Mouse (Mus musculus) CH12.LX (cell line): ENCODE data around the gene Popdc2. TPM values are rescaled to one million over a fixed set of nuclear protein-coding genes. Genes with fewer than 3 reads are reported as not detected.

ENCODE experiments used
- DNase-seq: peaks from one replicate; pipeline ENCODE4 v3.0.0-alpha.2; 2013; ENCODE audit errors: extremely low read depth
- H3K27ac ChIP-seq: 2 replicates; pipeline ENCODE4 v1.5.1; 2012; ENCODE audit warnings: low read depth, mild to moderate bottlenecking, control low read depth, moderate library complexity; ENCODE audit not compliant: insufficient read depth
- H3K27me3 ChIP-seq: replicated peaks from 2 replicates; pipeline ENCODE3; 2012; ENCODE audit warnings: inconsistent platforms
- H3K36me3 ChIP-seq, 2 experiments: replicated peaks in 1 of 2; 2 replicates each; pipeline versions ENCODE3 to v1.6.1; 2012; ENCODE audit warnings: inconsistent platforms in 1 of 2, low read length in 1 of 2, mild to moderate bottlenecking in 1 of 2, mixed read lengths in 1 of 2, moderate library complexity in 1 of 2; ENCODE audit not compliant: control insufficient read depth in 1 of 2, insufficient read depth in 1 of 2
- H3K4me1 ChIP-seq, 2 experiments: 2 replicates each; pipeline ENCODE4 v1.6.1; 2012; ENCODE audit warnings: inconsistent platforms in 1 of 2, moderate library complexity in 1 of 2; ENCODE audit not compliant: insufficient read depth in 2 of 2, control insufficient read depth in 1 of 2
- H3K4me2 ChIP-seq: 2 replicates; pipeline ENCODE4 v1.6.1; 2012; ENCODE audit warnings: low read depth, mild to moderate bottlenecking, control low read depth; ENCODE audit not compliant: poor library complexity, insufficient read depth, severe bottlenecking
- H3K4me3 ChIP-seq, 3 experiments: fragments of 150-350 bp in 1 of 3; sonication (generic) in 1 of 3; replicated peaks in 1 of 3; 2 replicates each; pipeline versions ENCODE3 to v1.5.1; 2011 to 2012; ENCODE audit warnings: low read depth in 2 of 3, low read length in 2 of 3, mild to moderate bottlenecking in 2 of 3, moderate library complexity in 2 of 3, control low read depth in 1 of 3, improper control_type of control experiment in 1 of 3, inconsistent platforms in 1 of 3, mixed read lengths in 1 of 3; ENCODE audit not compliant: poor library complexity in 1 of 3
- H3K79me2 ChIP-seq: replicated peaks from 2 replicates; pipeline ENCODE4 v1.6.1; 2012; ENCODE audit warnings: mild to moderate bottlenecking, moderate library complexity; ENCODE audit not compliant: control insufficient read depth, poor library complexity, insufficient read depth, severe bottlenecking; ENCODE audit errors: extremely low read depth
- H3K9ac ChIP-seq: 2 replicates; pipeline ENCODE4 v1.6.1; 2012; ENCODE audit warnings: low read depth, mild to moderate bottlenecking, control low read depth, moderate library complexity; ENCODE audit not compliant: insufficient read depth
- H3K9me3 ChIP-seq: replicated peaks from 2 replicates; pipeline ENCODE3; 2012; ENCODE audit warnings: low read length, inconsistent platforms, mixed read lengths
- BHLHE40 ChIP-seq: IDR thresholded peaks from 2 replicates; pipeline ENCODE4 v1.6.1; 2011; ENCODE audit warnings: mild to moderate bottlenecking, low read depth, low read length, improper control_type of control experiment
- CHD1 ChIP-seq: IDR thresholded peaks from 2 replicates; pipeline ENCODE4 v1.6.1; 2012; ENCODE audit warnings: low read depth, low read length, improper control_type of control experiment, inconsistent platforms
- CHD2 ChIP-seq: IDR thresholded peaks from 2 replicates; pipeline ENCODE4 v1.6.1; 2011; ENCODE audit warnings: low read length, improper control_type of control experiment
- CTCF ChIP-seq, 2 experiments: IDR thresholded peaks in 1 of 2; conservative IDR thresholded peaks in 1 of 2; 2 replicates each; pipeline ENCODE4 v1.5.1; 2011 to 2012; ENCODE audit warnings: low read depth in 2 of 2, low read length in 2 of 2, improper control_type of control experiment in 1 of 2, inconsistent platforms in 1 of 2, mild to moderate bottlenecking in 1 of 2, moderate library complexity in 1 of 2
- E2F4 ChIP-seq: IDR thresholded peaks from 2 replicates; pipeline ENCODE4 v1.6.1; 2011; ENCODE audit warnings: low read depth, low read length, improper control_type of control experiment; ENCODE audit not compliant: insufficient replicate concordance
- ELF1 ChIP-seq: IDR thresholded peaks from 2 replicates; pipeline ENCODE4 v1.6.1; 2014; ENCODE audit warnings: low read depth, mild to moderate bottlenecking, inconsistent platforms, low read length, improper control_type of control experiment
- EP300 ChIP-seq: IDR thresholded peaks from 2 replicates; pipeline ENCODE4 v1.6.1; 2011; ENCODE audit warnings: low read length, improper control_type of control experiment
- ETS1 ChIP-seq: conservative IDR thresholded peaks from 2 replicates; pipeline ENCODE4 v1.6.1; 2012; ENCODE audit warnings: low read depth, mild to moderate bottlenecking, inconsistent platforms, low read length, improper control_type of control experiment, moderate library complexity
- GABPA ChIP-seq: IDR thresholded peaks from 2 replicates; pipeline ENCODE4 v1.6.1; 2012; ENCODE audit warnings: low read depth, low read length, improper control_type of control experiment, inconsistent platforms; ENCODE audit not compliant: insufficient replicate concordance
- HCFC1 ChIP-seq: IDR thresholded peaks from 2 replicates; pipeline ENCODE4 v1.6.1; 2012; ENCODE audit warnings: low read depth, mild to moderate bottlenecking, inconsistent platforms, low read length, improper control_type of control experiment
- IRF4 ChIP-seq: IDR thresholded peaks from 2 replicates; pipeline ENCODE4 v1.6.1; 2014; ENCODE audit warnings: low read depth, mild to moderate bottlenecking, inconsistent platforms, low read length, improper control_type of control experiment
- JUN ChIP-seq: IDR thresholded peaks from 2 replicates; pipeline ENCODE4 v1.6.1; 2011; ENCODE audit warnings: low read depth, mild to moderate bottlenecking, low read length, improper control_type of control experiment, moderate library complexity; ENCODE audit not compliant: insufficient read depth
- JUND ChIP-seq: conservative IDR thresholded peaks from 2 replicates; pipeline ENCODE4 v1.6.1; 2011; ENCODE audit warnings: low read depth, low read length, improper control_type of control experiment
- KAT2A ChIP-seq: IDR thresholded peaks from 2 replicates; pipeline ENCODE4 v1.6.1; 2012; ENCODE audit warnings: low read length, improper control_type of control experiment, inconsistent platforms; ENCODE audit not compliant: insufficient replicate concordance
- MAFK ChIP-seq: IDR thresholded peaks from 2 replicates; pipeline ENCODE4 v1.6.1; 2011; ENCODE audit warnings: low read length, improper control_type of control experiment; ENCODE audit not compliant: insufficient replicate concordance
- MAX ChIP-seq: IDR thresholded peaks from 2 replicates; pipeline ENCODE4 v1.6.1; 2011; ENCODE audit warnings: low read length, improper control_type of control experiment
- MAZ ChIP-seq: IDR thresholded peaks from 2 replicates; pipeline ENCODE4 v1.6.1; 2012; ENCODE audit warnings: low read depth, mild to moderate bottlenecking, inconsistent platforms, low read length, improper control_type of control experiment, moderate library complexity
- MEF2A ChIP-seq: IDR thresholded peaks from 2 replicates; pipeline ENCODE4 v1.6.1; 2014; ENCODE audit warnings: low read depth, mild to moderate bottlenecking, inconsistent platforms, low read length, improper control_type of control experiment, borderline replicate concordance
- MXI1 ChIP-seq: IDR thresholded peaks from 2 replicates; pipeline ENCODE4 v1.6.1; 2011; ENCODE audit warnings: mild to moderate bottlenecking, low read depth, low read length, improper control_type of control experiment
- MYC ChIP-seq: IDR thresholded peaks from 2 replicates; pipeline ENCODE4 v1.6.1; 2011; ENCODE audit warnings: low read depth, mild to moderate bottlenecking, improper control_type of control experiment, low read length
- NELFE ChIP-seq: IDR thresholded peaks from 2 replicates; pipeline ENCODE4 v1.6.1; 2011; ENCODE audit warnings: low read depth, low read length, improper control_type of control experiment
- NRF1 ChIP-seq: IDR thresholded peaks from 2 replicates; pipeline ENCODE4 v1.6.1; 2014; ENCODE audit warnings: low read depth, mild to moderate bottlenecking, inconsistent platforms, low read length, improper control_type of control experiment, moderate library complexity
- PAX5 ChIP-seq: IDR thresholded peaks from 2 replicates; pipeline ENCODE4 v1.6.1; 2012; ENCODE audit warnings: low read length, inconsistent platforms, mixed read lengths
- POLR2A ChIP-seq: IDR thresholded peaks from 2 replicates; pipeline ENCODE4 v1.6.1; 2011; ENCODE audit warnings: low read depth, mild to moderate bottlenecking, improper control_type of control experiment, low read length
- POLR2AphosphoS2 ChIP-seq: IDR thresholded peaks from 2 replicates; pipeline ENCODE4 v1.6.1; 2011; ENCODE audit warnings: low read depth, low read length, improper control_type of control experiment
- RAD21 ChIP-seq: IDR thresholded peaks from 2 replicates; pipeline ENCODE4 v1.6.1; 2011; ENCODE audit warnings: low read depth, mild to moderate bottlenecking, low read length, improper control_type of control experiment, moderate library complexity
- RCOR1 ChIP-seq: conservative IDR thresholded peaks from 2 replicates; pipeline ENCODE4 v1.6.1; 2012; ENCODE audit warnings: low read depth, mild to moderate bottlenecking, inconsistent platforms, low read length, improper control_type of control experiment
- SIN3A ChIP-seq: IDR thresholded peaks from 2 replicates; pipeline ENCODE4 v1.6.1; 2012; ENCODE audit warnings: low read length, improper control_type of control experiment, inconsistent platforms
- SMC3 ChIP-seq: IDR thresholded peaks from 2 replicates; pipeline ENCODE4 v1.6.1; 2011; ENCODE audit warnings: low read depth, low read length, improper control_type of control experiment
- TBP ChIP-seq: conservative IDR thresholded peaks from 2 replicates; pipeline ENCODE4 v1.6.1; 2011; ENCODE audit warnings: low read depth, low read length, improper control_type of control experiment
- TCF12 ChIP-seq: IDR thresholded peaks from 2 replicates; pipeline ENCODE4 v1.6.1; 2014; ENCODE audit warnings: low read depth, mild to moderate bottlenecking, inconsistent platforms, low read length, improper control_type of control experiment
- UBTF ChIP-seq: IDR thresholded peaks from 2 replicates; pipeline ENCODE4 v1.6.1; 2012; ENCODE audit warnings: low read depth, mild to moderate bottlenecking, inconsistent platforms, low read length, improper control_type of control experiment, moderate library complexity
- USF1 ChIP-seq: IDR thresholded peaks from 2 replicates; pipeline ENCODE4 v1.6.1; 2014; ENCODE audit warnings: low read depth, mild to moderate bottlenecking, inconsistent platforms, low read length, improper control_type of control experiment
- USF2 ChIP-seq: conservative IDR thresholded peaks from 2 replicates; pipeline ENCODE4 v1.6.1; 2011; ENCODE audit warnings: low read depth, low read length, improper control_type of control experiment
- ZC3H11A ChIP-seq: IDR thresholded peaks from 2 replicates; pipeline ENCODE4 v1.6.1; 2012; ENCODE audit warnings: low read depth, mild to moderate bottlenecking, inconsistent platforms, low read length, improper control_type of control experiment
- ZKSCAN1 ChIP-seq: IDR thresholded peaks from 2 replicates; pipeline ENCODE4 v1.6.1; 2012; ENCODE audit warnings: low read depth, inconsistent platforms, low read length, improper control_type of control experiment, borderline replicate concordance
- ZMIZ1 ChIP-seq: IDR thresholded peaks from 2 replicates; pipeline ENCODE4 v1.6.1; 2012; ENCODE audit warnings: low read depth, mild to moderate bottlenecking, inconsistent platforms, low read length, improper control_type of control experiment
- ZNF384 ChIP-seq: IDR thresholded peaks from 2 replicates; pipeline ENCODE4 v1.6.1; 2012; ENCODE audit warnings: low read depth, low read length, improper control_type of control experiment, inconsistent platforms
- dilution Hi-C: fragments of 300-500 bp; cut with MboI; formaldehyde crosslinking; loops from 2 replicates; pipeline ENCODE4 v1.14.3; 2020; ENCODE audit warnings: low sequenced_read_pairs; ENCODE audit not compliant: extremely low pct_unique_long_range_greater_than_20kb, extremely low pct_ligation_motif_present
- in situ Hi-C: fragments of 300-500 bp; cut with MboI; formaldehyde crosslinking; loops from 3 replicates; pipeline ENCODE4 v1.14.3; 2019; ENCODE audit warnings: low sequenced_read_pairs, low pct_ligation_motif_present, low pct_unique_long_range_greater_than_20kb, mixed read lengths
- polyA plus RNA-seq: library from polyadenylated mRNA; unstranded; fragments of >175 nt; gene quantifications from 2 replicates; pipeline ENCODE4 v1.2.1, GENCODE M21; 2012; ENCODE audit warnings: low read depth; ENCODE audit not compliant: insufficient read length
- total RNA-seq, 2 experiments: library from RNA; depleted of rRNA; stranded (reverse); fragments of 300-350 nt in 1 of 2; fragments of >200 nt in 1 of 2; gene quantifications; 2 replicates each; pipeline ENCODE4 v1.2.3; 2012 to 2014

Gene Popdc2
- total and polyA plus RNA-seq, 3 experiments: 0.17 to 3.6 (median 1.1) TPM

GRCm38 (mm10) chr16:38385184-38385634 is 23.2 kb downstream of the Popdc2 start:
- no peaks in the 10 kb centered on the region for H3K36me3 ChIP-seq
- peaks cover 32 to 54% of the 10 kb centered on the region in 2 experiments for H3K4me1 ChIP-seq
- no peak for DNase-seq
- peak overlapping the region; percentile 89 for H3K27ac ChIP-seq
- H3K9me3 ChIP-seq: no peaks in the 10 kb centered on the region
- peak overlapping the region; percentile 49 for H3K9ac ChIP-seq
- dilution Hi-C loops: no loop called here
- TF ChIP-seq GABPA (no peak), NRF1 (no peak), RCOR1 (no peak), BHLHE40 (no peak; the same call in 1 of the 2 replicates), MXI1 (peak; percentile 73; the same call in 1 of the 2 replicates), EP300 (no peak), POLR2A (no peak), USF1 (peak; percentile 64), UBTF (no peak), JUN (no peak), KAT2A (no peak), ZKSCAN1 (no peak), SIN3A (peak; percentile 43; the same call in 1 of the 2 replicates), MAFK (no peak), TBP (no peak), ZC3H11A (no peak), TCF12 (no peak), IRF4 (no peak), HCFC1 (peak; percentile 33; the same call in 1 of the 2 replicates), MAX (no peak; the same call in 1 of the 2 replicates), MYC (no peak), MAZ (peak; percentile 33), ETS1 (no peak), SMC3 (no peak), CHD1 (peak; percentile 87; the same call in 1 of the 2 replicates), ELF1 (peak; percentile 82), ZNF384 (no peak), CTCF (conservative IDR thresholded peaks at IDR 0.05 in 1 of 2, IDR thresholded peaks at IDR 0.05 in 1 of 2; ENCODE audit: low read depth in 2 of 2, low read length in 2 of 2) (no peak), JUND (no peak), CHD2 (no peak), USF2 (peak; percentile 57; the same call in 1 of the 2 replicates), POLR2AphosphoS2 (0 out of 2 replicates have a peak, but pooled peaks have one; percentile 60), ZMIZ1 (peak; percentile 38; the same call in 1 of the 2 replicates), RAD21 (no peak; the same call in 1 of the 2 replicates), E2F4 (no peak), PAX5 (no peak), NELFE (no peak; the same call in 1 of the 2 replicates), MEF2A (no peak)
- TF ChIP-seq, all 38 proteins: peak for 10
- H3K4me2 ChIP-seq: peak overlapping the region; percentile 37
- 0 out of 2 replicates have a peak, but pooled peaks cover 2% of the 10 kb centered on the region for H3K79me2 ChIP-seq
- H3K27me3 ChIP-seq: no peaks in the 10 kb centered on the region
- H3K4me3 ChIP-seq: no peak overlapping the region
- in situ Hi-C loops: no loop called here
